Mouse (Mus musculus) hindbrain, postnatal 0 days (tissue): ENCODE measurements around the gene Fam155a. TPM values are rescaled to one million over a fixed set of nuclear protein-coding genes. Genes with fewer than 3 reads are reported as not detected.

Experiments
- ATAC-seq: fragments of 200-750 bp; cut with Nextera tagmentation; 2 replicates; pipeline ENCODE4 v1.8.0; 2017; ENCODE audit warnings: mild to moderate bottlenecking, moderate TSS enrichment, moderate library complexity
- DNase-seq: peaks from one replicate; pipeline ENCODE4 v3.0.0-alpha.2; 2015; ENCODE audit warnings: low spot score
- H3K27ac ChIP-seq: fragments of 300-500 bp; sonication (generic); 2 replicates; pipeline ENCODE4 v1.5.1; 2014; ENCODE audit warnings: mild to moderate bottlenecking
- H3K27me3 ChIP-seq: fragments of 300-500 bp; sonication (generic); 2 replicates; pipeline ENCODE4 v1.6.1; 2014; ENCODE audit warnings: low read length, mixed read lengths; ENCODE audit not compliant: insufficient read depth
- H3K36me3 ChIP-seq: fragments of 300-500 bp; sonication (generic); 2 replicates; pipeline ENCODE4 v1.6.1; 2014; ENCODE audit warnings: low read length, mixed read lengths; ENCODE audit not compliant: insufficient read depth
- H3K4me1 ChIP-seq: fragments of 300-500 bp; sonication (generic); 2 replicates; pipeline ENCODE4 v1.6.1; 2014; ENCODE audit warnings: antibody characterized with exemption, low read length, mixed read lengths; ENCODE audit not compliant: insufficient read depth
- H3K4me2 ChIP-seq: fragments of 300-500 bp; sonication (generic); 2 replicates; pipeline ENCODE4 v1.6.1; 2014; ENCODE audit warnings: low read depth, mild to moderate bottlenecking, low read length, moderate library complexity, mixed read lengths
- H3K4me3 ChIP-seq: fragments of 300-500 bp; sonication (generic); 2 replicates; pipeline ENCODE4 v1.5.1; 2014; ENCODE audit warnings: low read length
- H3K9ac ChIP-seq: fragments of 300-500 bp; sonication (generic); replicated peaks from 2 replicates; pipeline ENCODE4 v1.6.1; 2014; ENCODE audit warnings: mild to moderate bottlenecking, low read length, moderate library complexity, mixed read lengths
- H3K9me3 ChIP-seq: fragments of 300-500 bp; sonication (generic); 2 replicates; pipeline ENCODE4 v1.6.1; 2016; ENCODE audit warnings: low read length, mixed read lengths
- CTCF ChIP-seq: IDR thresholded peaks from 2 replicates; pipeline ENCODE4 v1.5.1; 2016; ENCODE audit warnings: antibody characterized with exemption, control low read depth, low read depth
- WGBS: fragments of 180-500 bp; shearing (Covaris S2); extraction: QIAGEN DNeasy Blood & Tissue Kit; methylation state at CpG from one replicate; pipeline ENCODE4 v1.1.7; 2014; 5-methylcytosine and 5-hydroxymethylcytosine counted together
- microRNA-seq, 2 experiments: library from miRNA; unstranded; fragments of <30 nt; microRNA quantifications; one replicate each; pipeline ENCODE4; 2016
- polyA plus RNA-seq: library from polyadenylated mRNA; unstranded; fragments of >200 nt; fragmentation: Nextera tagmentation; extraction: Ambion mirVana; gene quantifications from 2 replicates; pipeline ENCODE4 v1.2.1, GENCODE M21; 2015
- total RNA-seq: library from RNA; depleted of rRNA; stranded (reverse); fragments of >200 nt; gene quantifications from 2 replicates; pipeline ENCODE4 v1.2.3, GENCODE M21; 2014; rRNA removed

Fam155a gene
- total and polyA plus RNA-seq, 2 experiments from 2014 or later, result 34.0 to 117 TPM

DNA sequence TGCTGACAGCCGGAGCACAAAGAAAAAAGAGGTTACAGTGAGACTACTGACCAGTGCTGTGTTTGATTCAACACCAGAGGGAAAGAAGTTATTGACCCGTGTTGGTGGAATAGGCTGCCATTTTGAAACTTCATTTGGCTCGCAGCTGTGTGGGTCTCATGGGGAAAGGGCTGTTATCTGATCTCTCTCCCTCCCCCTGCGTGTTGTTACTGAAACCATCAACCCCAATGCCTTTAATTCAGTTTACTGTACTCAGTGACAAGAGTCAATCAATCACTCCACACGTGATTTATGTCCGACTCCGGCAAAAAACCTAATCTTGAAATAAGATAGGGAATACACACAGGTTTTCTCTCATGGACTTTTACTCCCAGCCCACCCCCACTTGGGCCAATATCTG, 611.6 kb downstream of the Fam155a start:
- 73% methylated on average over 7 of the region's 7 CpGs for WGBS
- no peaks in the 10 kb centered on the region for H3K36me3 ChIP-seq
- H3K4me1 ChIP-seq, result 0 out of 2 replicates have a peak, but pooled peaks cover 6% of the 10 kb centered on the region
- TF ChIP-seq CTCF, result no peak
- no peak overlapping the region for H3K4me3 ChIP-seq
- H3K9me3 ChIP-seq, result no peaks in the 10 kb centered on the region
- DNase-seq, result no peak
- no peak overlapping the region for H3K27ac ChIP-seq
- no peak overlapping the region for H3K9ac ChIP-seq
- H3K27me3 ChIP-seq, result no peaks in the 10 kb centered on the region
- H3K4me2 ChIP-seq, result no peak overlapping the region
- ATAC-seq, result no peak

DNA sequence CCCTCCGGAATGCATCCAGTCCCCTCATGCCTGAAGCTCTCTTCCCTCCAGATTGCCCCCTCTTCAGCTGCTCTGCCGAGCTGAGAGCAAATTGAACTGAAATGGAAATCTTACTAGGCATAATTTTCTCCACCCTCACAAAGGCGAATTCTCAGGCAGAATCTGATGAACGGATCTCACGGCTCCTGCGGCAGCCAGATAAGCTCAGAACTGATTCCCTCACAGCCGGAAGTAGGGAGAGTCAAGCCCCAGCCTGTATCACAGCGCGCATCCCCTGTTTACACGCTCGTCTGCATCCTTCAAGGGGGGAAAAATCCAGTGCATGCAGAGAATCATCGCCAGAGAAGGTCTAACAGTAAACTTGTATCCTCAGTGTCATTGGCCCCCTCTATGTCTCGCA, 612.3 kb downstream of the Fam155a start:
- no peaks in the 10 kb centered on the region for H3K36me3 ChIP-seq
- H3K4me2 ChIP-seq, result peak overlapping the region; percentile 26
- no peak for ATAC-seq
- no peak overlapping the region for H3K4me3 ChIP-seq
- DNase-seq, result peak; percentile 25
- H3K4me1 ChIP-seq, result 0 out of 2 replicates have a peak, but pooled peaks cover 6% of the 10 kb centered on the region
- no peak overlapping the region; the same call in 1 of the 2 replicates for H3K9ac ChIP-seq
- H3K27ac ChIP-seq, result peak overlapping the region; percentile 27; the same call in 1 of the 2 replicates
- no peaks in the 10 kb centered on the region for H3K27me3 ChIP-seq
- no peaks in the 10 kb centered on the region for H3K9me3 ChIP-seq
- no peak for TF ChIP-seq CTCF
- 50% methylated on average over 13 of the region's 13 CpGs for WGBS

DNA sequence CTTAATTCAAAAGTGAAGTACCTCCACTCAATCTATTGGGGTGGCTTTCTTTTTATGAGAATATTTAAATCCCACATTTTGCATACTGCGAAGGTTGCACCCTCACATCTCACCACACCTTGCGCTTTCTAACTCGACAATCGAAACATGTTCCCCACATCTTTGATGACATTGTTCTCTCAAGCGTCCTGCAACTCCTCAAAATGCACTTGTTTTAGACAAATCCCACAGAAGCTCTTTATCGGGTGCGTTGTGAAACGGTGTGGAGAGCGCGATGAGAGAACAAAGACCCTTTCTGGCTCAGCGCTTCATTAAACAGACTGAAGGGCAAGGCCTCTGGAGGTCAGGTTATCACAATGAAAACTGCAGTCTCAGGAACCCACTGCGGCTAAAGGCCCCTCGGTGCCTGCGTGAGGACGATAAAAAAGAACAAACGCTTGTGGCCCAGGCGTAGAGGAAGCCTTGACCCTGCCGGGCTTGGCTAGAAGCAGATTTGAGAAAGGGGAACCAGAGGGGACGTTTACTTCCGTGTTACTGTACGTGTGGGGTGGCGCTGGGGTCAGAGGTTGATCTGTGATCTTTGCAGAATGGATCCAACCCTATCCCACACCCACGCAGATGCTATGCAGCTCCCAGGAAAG, 613.7 kb downstream of the Fam155a start:
- H3K27ac ChIP-seq, result no peak overlapping the region

More for the DNA sequence above, 613.7 kb downstream of the Fam155a start:
- TF ChIP-seq CTCF, result no peak
- H3K9me3 ChIP-seq, result no peaks in the 10 kb centered on the region
- H3K4me3 ChIP-seq, result no peak overlapping the region
- no peak overlapping the region for H3K9ac ChIP-seq
- no peak; the same call in 1 of the 2 replicates for ATAC-seq
- H3K4me2 ChIP-seq, result peak overlapping the region; percentile 11; the same call in 1 of the 2 replicates
- no peaks in the 10 kb centered on the region for H3K36me3 ChIP-seq
- WGBS, result 12% methylated on average over 23 of the region's 23 CpGs
- no peaks in the 10 kb centered on the region for H3K27me3 ChIP-seq
- DNase-seq, result no peak
- 0 out of 2 replicates have a peak, but pooled peaks cover 6% of the 10 kb centered on the region for H3K4me1 ChIP-seq

Small RNA genes lying within 50 kb of the gene (microRNA-seq; reads per million reads assigned to microRNA genes)
- 0 reads per million in 2 experiments for gene Gm47312

Other genes starting within 250 kb of the Fam155a start
- gene Gm10217, start 93.1 kb upstream of the Fam155a start, total RNA-seq, result not detected in 2 replicates
- not detected in 2 replicates for gene Gm10217, start 93.1 kb upstream of the Fam155a start, polyA plus RNA-seq
- 3.3 and 4.0 TPM in 2 replicates for gene Lig4, start 206.5 kb upstream of the Fam155a start, total RNA-seq
- 5.7 and 6.1 TPM in 2 replicates for gene Lig4, start 206.5 kb upstream of the Fam155a start, polyA plus RNA-seq
- gene Abhd13, start 206.5 kb upstream of the Fam155a start, total RNA-seq, result 21.3 and 24.5 TPM in 2 replicates
- gene Abhd13, start 206.5 kb upstream of the Fam155a start, polyA plus RNA-seq, result 13.1 and 13.4 TPM in 2 replicates
- gene Tnfsf13b, start 235.3 kb upstream of the Fam155a start, total RNA-seq, result 0.14 and 0.47 TPM in 2 replicates
- gene Tnfsf13b, start 235.3 kb upstream of the Fam155a start, polyA plus RNA-seq, result 0.93 and 1.2 TPM in 2 replicates